Mouse (Mus musculus): ENCODE results near the gene Hacd3.

Gene Hacd3

GRCm38 (mm10) chr9:64951161-64951657 is 70.3 kb downstream of the Hacd3 start, which contains the start of gene Slc24a1:
Slc24a1 (minus strand) TSS chr9:64951607.
- DNase-seq (ENCODE audit: low spot score in 2 of 2): no peak

- DNase-seq (ENCODE audit: low spot score in 2 of 2): no peak
These were observed 73.9 kb downstream of the Hacd3 start for GRCm38 (mm10) chr9:64947483-64948095.

DNA sequence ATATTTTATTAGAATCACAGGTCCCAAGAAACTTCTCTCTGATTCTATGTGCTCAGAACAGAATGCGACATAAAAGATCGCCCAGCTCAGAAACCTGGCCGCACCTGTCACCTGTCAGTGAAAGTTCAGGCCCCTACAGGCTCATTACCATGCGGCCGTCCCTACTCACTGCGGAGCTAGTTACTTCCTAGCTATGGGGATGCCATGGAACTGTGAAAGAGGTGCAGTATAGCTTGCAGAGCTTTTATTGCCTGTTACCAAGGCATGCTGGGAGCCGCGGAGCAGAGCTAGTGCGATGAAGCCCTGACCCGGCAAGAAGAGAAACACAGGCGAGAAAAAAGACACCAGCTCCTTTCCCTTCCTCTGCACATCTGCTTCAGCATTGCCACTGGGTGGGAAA is 77.5 kb downstream of the Hacd3 start:
- no peak for DNase-seq (ENCODE audit: low spot score in 2 of 2)

DNA sequence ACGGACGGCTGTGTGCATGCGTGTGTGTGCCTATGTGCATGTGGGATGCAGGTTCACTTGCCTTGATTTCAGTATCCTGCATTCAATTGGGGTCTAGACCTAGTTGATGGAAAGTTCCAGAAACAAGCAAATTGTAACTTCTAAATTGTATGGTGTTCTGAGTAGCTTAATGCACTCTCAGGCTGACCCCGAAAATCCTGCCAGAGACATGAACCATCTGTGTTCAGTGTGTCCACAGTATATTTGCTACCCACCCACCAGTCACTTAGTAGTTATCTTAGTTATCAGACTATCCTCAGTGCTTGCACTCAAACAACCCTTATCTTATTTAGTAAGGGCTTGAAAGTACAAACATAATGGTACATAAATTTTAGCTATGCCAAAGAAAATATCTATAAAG is 79.8 kb downstream of the Hacd3 start:
- no peak for DNase-seq (ENCODE audit: low spot score in 2 of 2)

- no peak for DNase-seq (ENCODE audit: low spot score in 2 of 2)
These were observed 80.7 kb downstream of the Hacd3 start for GRCm38 (mm10) chr9:64940731-64941346.

- no peak for DNase-seq (ENCODE audit: low spot score in 2 of 2)
These were observed 81.7 kb downstream of the Hacd3 start for GRCm38 (mm10) chr9:64939790-64940189.

- no peak for DNase-seq (ENCODE audit: low spot score in 2 of 2)
These were observed 82.2 kb downstream of the Hacd3 start for GRCm38 (mm10) chr9:64939281-64939680.

- no peak for DNase-seq (ENCODE audit: low spot score in 2 of 2)
These were observed 83.0 kb downstream of the Hacd3 start for GRCm38 (mm10) chr9:64938535-64938934.

- DNase-seq (ENCODE audit: low spot score in 2 of 2): no peak
These were observed 84.0 kb downstream of the Hacd3 start for GRCm38 (mm10) chr9:64937491-64937890.

Data from frontal cortex, postnatal 14 days (tissue).